Mouse (Mus musculus) urinary bladder, postnatal 10 days (tissue): ENCODE measurements around the gene Galnt16.
A peak's percentile ranks its signal among the peaks of the same experiment; 100 is the strongest.

ENCODE experiments used
- DNase-seq: peaks from one replicate; pipeline ENCODE4 v3.0.0; 2022; ENCODE audit warnings: low spot score

Galnt16 gene

GRCm38 (mm10) chr12:80598756-80599155 is 80.7 kb downstream of the Galnt16 start:
- no peak for DNase-seq

DNA sequence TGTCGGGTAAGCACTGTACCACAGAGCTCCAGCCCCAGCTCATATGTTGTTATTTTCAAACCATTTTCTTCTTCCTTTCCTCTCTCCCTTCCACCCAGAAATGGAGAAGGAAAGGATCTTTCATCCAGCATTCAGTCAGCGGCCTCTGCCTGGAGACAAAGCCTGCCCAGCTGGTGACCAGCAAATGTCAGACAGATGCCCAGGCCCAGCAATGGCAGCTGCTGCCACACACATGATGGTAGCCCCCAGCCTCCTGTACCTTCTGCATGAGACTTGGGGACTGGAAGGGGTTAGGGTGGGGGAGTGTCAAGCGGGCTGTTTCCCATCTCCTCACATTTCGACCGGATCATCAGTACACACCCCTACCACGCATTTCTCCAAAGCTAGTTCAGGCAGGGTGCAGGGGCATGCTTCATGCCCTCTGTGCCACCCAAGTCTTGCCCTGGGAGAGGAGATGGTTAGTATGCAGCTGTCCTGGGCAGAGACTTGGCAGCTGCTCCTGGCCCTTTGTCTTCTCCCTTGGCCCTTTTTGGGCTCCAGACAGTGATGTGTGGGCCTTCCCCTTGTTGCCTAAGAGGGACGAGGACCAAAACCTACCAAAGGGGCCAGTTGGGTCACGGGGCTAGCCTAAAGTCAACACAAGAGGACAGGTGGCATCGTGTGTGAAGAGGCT is 83.7 kb downstream of the Galnt16 start:
- no peak for DNase-seq

DNA sequence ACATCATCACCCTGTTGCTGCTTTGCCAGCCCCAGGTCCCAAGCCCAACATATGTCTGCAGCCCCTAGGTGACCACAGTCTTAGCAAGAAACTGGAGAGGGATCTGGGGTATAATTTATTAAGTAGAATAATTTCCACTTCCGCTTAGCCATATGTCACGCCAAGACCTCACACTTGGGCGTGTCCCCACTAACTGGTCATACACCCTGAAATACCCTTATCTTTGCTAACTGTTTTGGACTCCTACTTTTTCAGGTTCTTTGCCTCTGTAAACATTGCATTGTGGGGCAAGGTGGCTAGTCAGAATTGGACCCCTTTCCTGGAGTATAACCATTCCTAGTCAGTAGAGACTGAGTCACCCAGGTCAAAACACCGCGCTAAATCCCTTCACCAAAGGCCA is 84.4 kb downstream of the Galnt16 start:
- DNase-seq = no peak

DNA sequence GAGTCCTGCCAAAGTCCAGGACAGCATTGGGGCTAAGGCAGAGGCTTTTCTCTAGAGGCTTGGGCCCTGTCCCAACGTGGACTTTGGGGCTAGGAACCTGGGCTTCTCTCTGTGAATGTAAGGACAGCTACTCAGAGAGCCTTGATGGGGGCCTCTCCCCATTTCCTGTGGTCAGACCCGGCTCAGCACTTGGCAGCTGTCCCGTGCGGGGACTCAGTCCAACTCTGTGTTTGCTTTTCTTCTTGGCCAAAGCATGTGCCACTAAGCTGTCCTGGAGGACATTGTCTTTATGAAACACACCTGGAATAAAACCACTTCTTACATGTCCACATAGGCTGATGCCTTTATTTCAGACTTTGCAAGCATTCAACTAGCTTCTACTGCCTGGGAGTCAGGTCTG is 85.5 kb downstream of the Galnt16 start:
- no peak for DNase-seq

DNA sequence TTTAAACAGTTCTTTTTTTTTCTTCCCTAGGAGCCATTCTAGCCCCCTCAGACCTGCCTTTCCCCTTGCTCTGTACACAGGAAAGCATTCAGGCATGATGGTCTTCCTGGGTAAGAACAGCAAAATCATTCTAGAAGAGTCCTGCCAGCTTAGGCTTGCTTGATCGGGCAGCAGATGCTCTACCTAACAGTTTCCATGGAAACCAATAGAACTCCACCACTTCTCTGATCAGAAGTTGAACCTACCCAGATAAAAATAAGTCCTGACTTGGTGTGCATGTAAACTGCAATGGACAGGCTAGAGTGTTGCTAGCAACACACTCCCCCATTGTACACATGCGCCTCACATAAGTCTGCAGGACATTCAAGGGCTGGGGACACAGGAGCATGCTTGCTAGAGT is 86.1 kb downstream of the Galnt16 start:
- no peak for DNase-seq

DNA sequence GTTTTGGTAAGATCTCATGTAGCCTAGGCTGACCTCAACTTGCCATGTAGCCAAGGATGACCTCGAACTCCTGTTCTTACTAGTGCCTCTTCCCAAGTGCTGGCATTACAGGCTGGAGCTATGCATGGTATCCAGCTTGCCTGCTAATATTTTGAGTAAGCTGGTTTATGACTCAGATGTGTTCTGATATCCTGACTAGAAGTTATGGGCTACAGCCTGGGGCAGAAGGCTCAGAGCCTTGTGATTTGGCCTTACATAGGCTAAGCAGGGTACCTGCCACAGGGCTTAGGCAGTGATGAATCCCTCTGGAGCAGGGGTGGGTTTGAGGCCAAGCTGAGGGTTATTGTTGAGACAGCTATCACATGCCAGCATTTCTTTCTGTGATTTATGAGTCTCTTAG is 90.5 kb downstream of the Galnt16 start:
- no peak for DNase-seq

GRCm38 (mm10) chr12:80609928-80610327 is 91.9 kb downstream of the Galnt16 start:
- DNase-seq = no peak

DNA sequence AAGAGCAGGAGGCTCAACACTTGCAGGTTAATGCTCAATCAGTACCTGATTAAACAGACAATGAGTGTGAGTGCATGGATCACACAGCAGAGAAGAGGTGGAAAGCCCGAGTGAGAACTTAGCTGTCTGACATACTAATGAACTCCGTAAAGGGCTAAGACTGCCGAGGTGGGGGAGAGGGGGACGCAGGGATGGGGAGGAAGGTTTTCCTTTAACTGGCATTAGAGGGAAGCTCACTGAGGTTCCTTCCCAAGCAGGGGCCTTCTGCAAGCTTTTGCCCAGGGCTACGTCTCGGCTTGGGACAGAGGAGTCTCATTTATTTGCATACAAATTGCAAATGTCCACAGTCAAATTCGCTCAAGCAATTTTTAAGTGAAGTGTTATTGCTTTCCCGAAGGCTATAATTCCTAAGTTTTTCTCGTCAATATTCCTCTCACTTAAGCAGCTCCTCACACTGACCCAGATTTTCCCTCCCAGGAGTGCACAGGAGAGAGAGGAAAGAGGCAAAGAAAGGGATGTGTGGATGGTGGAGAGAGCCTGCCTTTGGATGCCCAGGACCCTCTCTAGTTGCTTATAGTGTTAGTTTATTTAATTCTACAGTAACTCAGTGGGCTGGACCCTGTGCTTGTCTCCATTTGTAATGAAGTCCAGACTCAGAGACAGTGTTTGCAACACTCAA is 94.2 kb downstream of the Galnt16 start:
- no peak for DNase-seq

DNA sequence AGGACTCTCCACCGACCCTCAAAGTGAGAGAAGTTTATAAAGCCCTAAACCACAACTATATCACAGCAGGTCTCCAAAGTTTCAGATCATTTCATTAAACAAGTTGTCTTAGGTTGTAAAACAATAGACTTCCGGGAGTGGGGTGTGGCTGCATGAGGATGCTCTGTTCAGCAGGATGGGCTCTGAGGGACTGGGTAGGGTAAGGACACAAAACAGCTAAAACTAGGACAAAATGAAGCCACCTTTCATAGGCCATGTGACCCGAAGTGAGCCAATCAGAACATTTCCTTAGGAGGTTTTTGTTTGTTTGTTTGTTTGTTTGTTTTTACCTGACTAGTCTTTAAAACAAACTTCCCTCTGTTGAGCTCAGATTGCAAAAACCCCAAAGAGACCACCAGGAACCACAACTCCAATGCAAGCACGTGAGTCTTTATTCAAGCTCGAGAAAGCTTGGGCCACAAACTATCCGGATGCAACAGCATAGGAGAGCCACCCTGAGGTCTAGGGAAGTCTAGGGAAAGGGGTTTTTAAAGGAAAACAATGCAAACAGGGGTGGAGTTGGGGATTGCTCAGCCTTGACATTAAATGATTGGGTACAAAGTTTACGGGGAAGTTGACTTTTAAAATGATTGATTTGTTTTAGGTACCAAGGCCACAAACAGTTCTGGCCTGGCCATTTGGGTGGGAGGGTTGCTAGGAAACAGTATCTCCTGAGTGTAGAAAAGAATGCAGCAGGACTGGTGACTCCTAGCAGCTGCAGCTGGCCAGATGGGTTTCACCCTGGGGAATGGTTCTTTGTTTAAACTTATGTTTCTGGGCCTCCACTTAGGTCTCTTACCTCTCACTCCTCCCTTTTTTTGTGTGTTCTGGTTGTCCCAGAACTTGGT is 97.5 kb downstream of the Galnt16 start:
- no peak for DNase-seq

- DNase-seq = no peak
These were observed 102.4 kb downstream of the Galnt16 start for GRCm38 (mm10) chr12:80620501-80620900.

GRCm38 (mm10) chr12:80631790-80632189 is 113.7 kb downstream of the Galnt16 start:
- DNase-seq = no peak

- DNase-seq = peak; percentile 22
These were observed 124.9 kb downstream of the Galnt16 start for GRCm38 (mm10) chr12:80642725-80643692.

GRCm38 (mm10) chr12:80643693-80644505 is 125.8 kb downstream of the Galnt16 start, which contains the start of the genes Slc39a9 and Erh:
Gene Slc39a9, plus strand, starts transcription at chr12:80643883.
Gene Erh, minus strand, starts transcription at chr12:80644341.
- DNase-seq = peak; percentile 70

DNA sequence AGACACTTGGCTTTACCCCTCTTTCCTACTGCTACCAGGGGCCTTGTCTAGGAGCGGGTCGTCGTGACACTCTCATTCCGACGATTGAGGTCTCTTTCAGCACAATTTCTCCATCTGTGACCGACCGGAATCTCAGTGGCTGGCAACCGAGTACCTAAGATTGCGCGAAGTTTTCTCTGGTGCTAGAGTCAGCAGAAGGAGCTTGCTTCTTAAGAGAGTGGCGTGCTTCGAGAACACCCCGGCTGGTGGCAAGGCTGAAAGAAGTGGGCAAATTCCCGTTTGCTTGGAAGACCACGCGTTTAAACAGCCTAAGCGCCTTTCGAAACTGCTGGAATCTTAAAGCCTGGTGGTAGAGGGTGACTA is 126.4 kb downstream of the Galnt16 start:
- DNase-seq = no peak

DNA sequence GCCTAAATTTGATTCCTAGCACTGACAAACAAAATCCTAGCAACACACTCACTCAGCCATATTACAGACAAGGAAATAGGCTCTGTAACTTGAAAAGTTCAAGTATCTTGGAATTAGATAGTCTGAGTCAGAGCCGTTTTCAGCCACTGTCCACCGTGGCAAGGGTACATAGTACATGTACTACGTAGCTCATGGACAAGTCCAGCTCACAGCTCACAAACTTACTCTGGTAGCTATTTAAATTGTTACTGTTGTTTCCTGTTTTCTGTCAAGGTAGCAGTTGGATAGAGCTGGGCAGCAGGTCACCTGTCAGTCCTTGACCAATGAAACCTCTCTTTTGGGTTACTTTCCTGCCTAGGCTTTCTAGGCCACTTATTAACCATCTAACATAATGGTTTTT is 128.3 kb downstream of the Galnt16 start:
- no peak for DNase-seq

DNA sequence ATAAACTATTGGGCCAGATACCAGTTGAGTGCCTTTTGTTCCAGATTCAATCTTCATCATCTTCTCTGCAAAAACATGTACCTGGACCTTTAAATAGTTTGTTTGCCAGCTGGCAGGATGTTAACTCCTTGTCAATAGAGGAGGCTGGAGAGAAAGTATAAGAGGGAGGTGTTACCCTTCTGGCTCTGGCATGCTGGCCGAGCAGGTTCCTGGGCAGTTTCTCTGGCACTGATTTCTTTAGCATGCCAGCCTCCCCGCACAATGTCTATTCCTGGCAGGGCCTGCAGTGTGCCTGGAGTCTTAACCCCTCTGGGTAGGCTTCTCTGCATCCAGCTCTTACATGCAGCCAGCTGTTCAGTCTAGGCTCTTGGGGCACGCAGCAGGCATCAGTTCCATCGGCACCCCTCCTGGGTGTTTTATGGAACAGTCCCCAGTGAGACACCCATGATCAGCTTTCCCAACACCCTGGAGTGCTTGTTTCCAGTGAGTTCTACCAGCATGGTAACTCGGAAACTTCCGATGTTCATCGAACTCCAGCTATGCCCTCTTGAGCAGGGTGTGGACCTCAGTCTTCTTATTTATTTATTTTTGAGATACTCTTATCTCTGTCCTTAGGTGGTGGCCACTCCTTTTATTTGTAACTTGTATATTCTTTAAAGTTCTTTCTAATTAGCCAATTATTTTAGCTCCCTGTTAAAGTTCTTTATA is 136.0 kb downstream of the Galnt16 start:
- no peak for DNase-seq

GRCm38 (mm10) chr12:80654659-80655025 is 136.6 kb downstream of the Galnt16 start:
- DNase-seq = no peak

GRCm38 (mm10) chr12:80658661-80659060 is 140.6 kb downstream of the Galnt16 start:
- no peak for DNase-seq

GRCm38 (mm10) chr12:80662322-80662721 is 144.2 kb downstream of the Galnt16 start:
- DNase-seq = no peak

GRCm38 (mm10) chr12:80663935-80664334 is 145.9 kb downstream of the Galnt16 start:
- no peak for DNase-seq
